Mouse (Mus musculus): Measurements from ENCODE around the gene Casp7. TPM values are rescaled to one million over a fixed set of nuclear protein-coding genes. Genes with fewer than 3 reads are reported as not detected.

Casp7 gene
- polyA plus RNA-seq (2017; shearing (Covaris generic)), result 10 to 100 TPM; 47.0 to 70.3 TPM

DNA sequence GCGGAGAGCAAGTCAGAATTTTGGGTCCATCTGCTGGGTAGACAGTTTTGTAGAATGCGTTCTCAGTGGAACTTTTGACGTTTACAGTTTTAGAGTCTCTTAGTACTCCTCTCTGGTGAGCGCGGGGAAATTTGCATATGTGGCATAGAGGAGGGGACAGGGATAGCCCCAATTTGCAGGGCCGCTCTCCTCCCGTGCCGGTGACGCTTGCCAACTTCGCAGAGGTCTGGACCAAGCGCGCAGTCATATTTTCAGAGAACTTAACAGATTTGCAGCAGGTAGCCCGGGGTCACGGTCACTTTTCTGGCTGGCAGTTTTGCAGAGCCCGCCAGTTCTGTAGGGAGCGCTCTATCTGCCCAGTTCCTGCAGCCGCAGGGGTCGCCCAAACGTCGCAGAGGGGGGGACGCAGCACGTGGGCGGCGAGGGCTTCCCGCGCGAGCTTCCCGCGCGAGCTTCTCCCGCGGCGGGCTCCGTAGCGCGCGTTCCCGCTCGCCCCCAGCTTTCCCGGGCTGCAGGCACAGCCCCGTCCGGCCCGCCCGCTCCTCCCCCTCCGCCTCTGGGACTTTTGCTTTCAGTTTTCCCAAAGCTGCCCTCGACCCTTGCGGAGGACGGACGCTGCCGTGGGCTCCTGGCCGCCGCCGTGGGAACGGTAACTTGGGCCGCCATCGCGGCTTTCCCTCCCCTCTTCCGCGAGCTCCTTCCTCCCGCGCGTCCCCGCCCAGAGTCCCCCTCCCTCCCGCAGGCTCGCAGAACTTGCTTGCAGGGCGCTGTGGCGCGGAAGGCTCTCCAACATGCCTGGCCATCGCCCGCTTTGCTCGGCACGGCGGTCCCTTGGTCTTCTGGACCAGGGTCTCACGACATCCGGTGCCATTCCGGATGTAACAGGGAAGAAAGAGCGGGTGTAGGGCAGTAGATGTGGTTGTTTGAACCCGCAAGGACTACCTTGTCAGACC lies at the start of gene Casp7:
Casp7 (plus strand) TSS at position 461 of the 953 bp plus-strand sequence.

DNA sequence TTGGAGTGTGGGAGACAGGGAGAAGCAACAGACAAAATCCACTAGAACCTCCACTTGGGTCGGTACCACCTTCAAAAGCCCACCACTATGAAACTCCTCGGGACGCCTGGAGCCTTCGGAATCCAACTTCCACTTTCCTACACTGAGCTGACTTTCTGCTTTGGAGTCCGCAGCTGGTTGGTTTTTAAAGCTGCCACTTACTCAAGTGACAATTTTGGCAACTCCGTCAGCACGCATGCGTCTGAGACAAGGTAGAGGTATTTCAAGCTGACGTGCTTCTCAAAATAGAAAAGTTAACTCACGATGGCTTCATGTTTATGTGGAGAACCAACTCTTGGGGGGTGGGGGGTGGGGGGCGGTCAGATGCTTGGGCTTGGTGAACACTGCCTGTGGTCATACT lies 7.0 kb upstream of the Casp7 start, which contains the start of gene Nrap:
Nrap (minus strand) TSS at position 159 of the 400 bp plus-strand sequence.

DNA sequence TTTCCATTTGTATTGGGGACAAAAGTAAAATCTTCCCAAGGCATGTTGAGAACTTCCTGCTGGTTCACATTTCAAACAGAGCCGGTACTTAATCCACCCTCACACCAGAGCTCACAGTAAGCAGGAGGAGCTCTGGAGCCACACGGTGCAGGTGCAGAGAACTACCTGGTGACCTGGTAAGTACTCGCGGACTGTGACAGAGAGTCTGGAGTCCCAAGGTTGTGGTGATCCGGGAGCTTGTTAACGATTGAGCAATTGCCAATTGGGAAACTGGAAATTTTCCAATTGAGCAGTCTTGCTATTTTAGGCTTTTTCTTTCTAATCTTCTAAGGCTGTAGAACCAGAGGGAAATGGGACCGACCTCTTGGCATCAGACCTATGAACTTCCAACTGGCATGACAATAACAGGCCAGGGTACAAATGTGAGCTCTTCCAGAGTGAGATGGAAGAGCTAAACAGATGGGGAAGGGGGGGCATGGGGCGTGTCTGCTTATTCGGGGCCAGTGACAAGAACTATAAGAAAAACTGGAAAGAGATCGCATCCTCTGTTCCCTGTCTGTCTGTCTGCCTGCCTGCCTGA lies 64.7 kb downstream of the Casp7 start, which contains the start of gene Plekhs1:
Plekhs1 (plus strand) TSS at position 119 of the 580 bp plus-strand sequence.

Other genes starting within 250 kb of the Casp7 start
- gene Habp2, start 110.0 kb upstream of the Casp7 start, polyA plus RNA-seq (2017; shearing (Covaris generic)), result under 1 TPM in 1 of 2 experiments, not detected in 1; 0.33 TPM
- gene Nrap, start 7.1 kb upstream of the Casp7 start, polyA plus RNA-seq (2017; shearing (Covaris generic)), result under 1 TPM in 1 of 2 experiments, not detected in 1; 0.17 TPM
- under 1 TPM in 1 of 2 experiments, not detected in 1; 0.18 TPM for gene Plekhs1, start 64.5 kb downstream of the Casp7 start, polyA plus RNA-seq (2017; shearing (Covaris generic))
- gene Dclre1a, start 151.1 kb downstream of the Casp7 start, polyA plus RNA-seq (2017; shearing (Covaris generic)), result 10 to 100 TPM in 1 of 2 experiments, 1 to 10 TPM in 1; 6.3 to 10.6 TPM
- gene Nhlrc2, start 151.1 kb downstream of the Casp7 start, polyA plus RNA-seq (2017; shearing (Covaris generic)), result 10 to 100 TPM; 14.3 to 21.8 TPM

Data from activated CD4-positive, CD25-positive, alpha-beta regulatory T cell (primary cell).